Mouse (Mus musculus): ENCODE results near the gene Mepce. TPM values are rescaled to one million over a fixed set of nuclear protein-coding genes. Genes with fewer than 3 reads are reported as not detected.
"Not testable (repeated sequence)": the region's sequence is repeated elsewhere in the genome, so short reads cannot be mapped to it uniquely, and the experiment has no call there.

Gene Mepce
- polyA plus RNA-seq, 1 experiment from 2014 or later: 10.0 TPM

GRCm38 (mm10) chr5:137755425-137755824 is 32.0 kb downstream of the Mepce start:
- Histone ChIP-seq H3K27ac (replicated peaks) (no peak overlapping the region), H3K9ac (replicated peaks) (no peak overlapping the region)
- WGBS: 79% methylated on average over 5 of the region's 5 CpGs

GRCm38 (mm10) chr5:137753111-137753832 is 34.2 kb downstream of the Mepce start:
- Histone ChIP-seq H3K36me3 (peaks cover 20% of the 10 kb centered on the region), H3K4me3 (replicated peaks) (no peak overlapping the region), H3K4me2 (no peak overlapping the region), H3K27me3 (replicated peaks) (no peaks in the 10 kb centered on the region), H3K9ac (replicated peaks) (no peak overlapping the region), H3K9me3 (replicated peaks) (no peaks in the 10 kb centered on the region), H3K4me1 (peaks cover 28% of the 10 kb centered on the region), H3K27ac (replicated peaks) (no peak overlapping the region)
- ATAC-seq (ENCODE audit: low FRiP score): no peak
- 86% methylated on average over 13 of the region's 13 CpGs for WGBS

More at GRCm38 (mm10) chr5:137755425-137755824, 32.0 kb downstream of the Mepce start:
- Histone ChIP-seq H3K9me3 (replicated peaks) (no peaks in the 10 kb centered on the region), H3K4me2 (no peak overlapping the region), H3K36me3 (peaks cover 25% of the 10 kb centered on the region), H3K4me1 (peaks cover 27% of the 10 kb centered on the region), H3K27me3 (replicated peaks) (no peaks in the 10 kb centered on the region), H3K4me3 (replicated peaks) (no peak overlapping the region)
- no peak for ATAC-seq (ENCODE audit: low FRiP score)

GRCm38 (mm10) chr5:137751988-137752387 is 35.5 kb downstream of the Mepce start:
- no peak overlapping the region for H3K9ac ChIP-seq (replicated peaks)

GRCm38 (mm10) chr5:137751221-137751887 is 36.1 kb downstream of the Mepce start:
- Histone ChIP-seq H3K4me1 (peaks cover 32% of the 10 kb centered on the region), H3K36me3 (peaks cover 18% of the 10 kb centered on the region), H3K4me3 (replicated peaks) (no peak overlapping the region), H3K4me2 (no peak overlapping the region), H3K27me3 (replicated peaks) (no peaks in the 10 kb centered on the region), H3K9me3 (replicated peaks) (no peaks in the 10 kb centered on the region), H3K9ac (replicated peaks) (no peak overlapping the region), H3K27ac (replicated peaks) (no peak overlapping the region)
- 89% methylated on average over 13 of the region's 13 CpGs for WGBS
- ATAC-seq (ENCODE audit: low FRiP score): no peak

More at GRCm38 (mm10) chr5:137751988-137752387, 35.5 kb downstream of the Mepce start:
- 88% methylated on average over 6 of the region's 6 CpGs for WGBS
- H3K27ac ChIP-seq (replicated peaks): no peak overlapping the region
- no peak overlapping the region for H3K4me2 ChIP-seq
- peaks cover 28% of the 10 kb centered on the region for H3K4me1 ChIP-seq
- H3K9me3 ChIP-seq (replicated peaks): no peaks in the 10 kb centered on the region
- no peak for ATAC-seq (ENCODE audit: low FRiP score)
- no peak overlapping the region for H3K4me3 ChIP-seq (replicated peaks)
- H3K36me3 ChIP-seq: peaks cover 18% of the 10 kb centered on the region
- H3K27me3 ChIP-seq (replicated peaks): no peaks in the 10 kb centered on the region

GRCm38 (mm10) chr5:137750212-137750611 is 37.2 kb downstream of the Mepce start:
- ATAC-seq (ENCODE audit: low FRiP score); H3K9me3 ChIP-seq (replicated peaks); H3K9ac ChIP-seq (replicated peaks); H3K27me3 ChIP-seq (replicated peaks); H3K4me3 ChIP-seq (replicated peaks); H3K27ac ChIP-seq (replicated peaks); H3K4me2 ChIP-seq: not testable (repeated sequence)
- 96% methylated on average over 7 of the region's 8 CpGs for WGBS
- peaks cover 18% of the 10 kb centered on the region for H3K36me3 ChIP-seq
- H3K4me1 ChIP-seq: peaks cover 37% of the 10 kb centered on the region

GRCm38 (mm10) chr5:137749196-137749836 is 38.1 kb downstream of the Mepce start:
- Histone ChIP-seq H3K36me3 (peaks cover 17% of the 10 kb centered on the region), H3K4me2 (peak overlapping the region; percentile 97), H3K27me3 (replicated peaks) (no peaks in the 10 kb centered on the region), H3K4me1 (peaks cover 40% of the 10 kb centered on the region), H3K9ac (replicated peaks) (no peak overlapping the region), H3K27ac (replicated peaks) (peak overlapping the region; percentile 42), H3K9me3 (replicated peaks) (no peaks in the 10 kb centered on the region), H3K4me3 (replicated peaks) (peak overlapping the region; percentile 60; the same call in 1 of the 2 replicates)
- ATAC-seq (ENCODE audit: low FRiP score): no peak
- 65% methylated on average over 6 of the region's 6 CpGs for WGBS

- peaks cover 14% of the 10 kb centered on the region for H3K36me3 ChIP-seq
- peak overlapping the region; percentile 86 for H3K27ac ChIP-seq (replicated peaks)
- H3K9ac ChIP-seq (replicated peaks): peak overlapping the region; percentile 40; the same call in 1 of the 2 replicates
- peaks cover 40% of the 10 kb centered on the region for H3K4me1 ChIP-seq
- no peaks in the 10 kb centered on the region for H3K9me3 ChIP-seq (replicated peaks)
- H3K4me2 ChIP-seq: peak overlapping the region; percentile 97
- H3K27me3 ChIP-seq (replicated peaks): no peaks in the 10 kb centered on the region
- WGBS: 18% methylated on average over 5 of the region's 5 CpGs
- H3K4me3 ChIP-seq (replicated peaks): peak overlapping the region; percentile 60
- ATAC-seq (ENCODE audit: low FRiP score): no peak
Observed at GRCm38 (mm10) chr5:137748130-137748770, 39.2 kb downstream of the Mepce start.

- Histone ChIP-seq H3K36me3 (peaks cover 14% of the 10 kb centered on the region), H3K9ac (replicated peaks) (peak overlapping the region; percentile 72), H3K27ac (replicated peaks) (peak overlapping the region; percentile 86), H3K27me3 (replicated peaks) (no peaks in the 10 kb centered on the region), H3K4me3 (replicated peaks) (peak overlapping the region; percentile 60), H3K9me3 (replicated peaks) (no peaks in the 10 kb centered on the region), H3K4me1 (peaks cover 40% of the 10 kb centered on the region), H3K4me2 (peak overlapping the region; percentile 97)
- 0 out of 2 replicates have a peak, but pooled peaks have one; percentile 12 for ATAC-seq (ENCODE audit: low FRiP score)
- 3% methylated on average over 26 of the region's 26 CpGs for WGBS
Observed at GRCm38 (mm10) chr5:137747326-137747961, 40.0 kb downstream of the Mepce start.

- no peaks in the 10 kb centered on the region for H3K27me3 ChIP-seq (replicated peaks)
- WGBS: under 1% methylated on average over 16 of the region's 16 CpGs
- peak overlapping the region; percentile 60 for H3K4me3 ChIP-seq (replicated peaks)
- H3K9me3 ChIP-seq (replicated peaks): no peaks in the 10 kb centered on the region
- H3K9ac ChIP-seq (replicated peaks): peak overlapping the region; percentile 72
- peaks cover 9% of the 10 kb centered on the region for H3K36me3 ChIP-seq
- H3K4me2 ChIP-seq: peak overlapping the region; percentile 97
- no peak for ATAC-seq (ENCODE audit: low FRiP score)
- peak overlapping the region; percentile 86 for H3K27ac ChIP-seq (replicated peaks)
- H3K4me1 ChIP-seq: peaks cover 43% of the 10 kb centered on the region
Observed at GRCm38 (mm10) chr5:137746851-137747325, 40.6 kb downstream of the Mepce start.

GRCm38 (mm10) chr5:137746282-137746850 is 41.1 kb downstream of the Mepce start:
- 0% methylated on average over 19 of the region's 20 CpGs for WGBS
- peak overlapping the region; percentile 72 for H3K9ac ChIP-seq (replicated peaks)
- peaks cover 48% of the 10 kb centered on the region for H3K4me1 ChIP-seq
- peak overlapping the region; percentile 60 for H3K4me3 ChIP-seq (replicated peaks)
- no peaks in the 10 kb centered on the region for H3K27me3 ChIP-seq (replicated peaks)
- H3K27ac ChIP-seq (replicated peaks): peak overlapping the region; percentile 86
- peak overlapping the region; percentile 97 for H3K4me2 ChIP-seq
- no peaks in the 10 kb centered on the region for H3K9me3 ChIP-seq (replicated peaks)
- peak; percentile 7; the same call in 1 of the 2 replicates for ATAC-seq (ENCODE audit: low FRiP score)
- H3K36me3 ChIP-seq: peaks cover 4% of the 10 kb centered on the region; the same call in 1 of the 2 replicates

Measured in neural tube, embryonic 15.5 days (tissue).